Mouse (Mus musculus): ENCODE measurements at regions not wholly inside any gene's neighbourhood (a gene's known extent, or its start where the extent isn't known, plus 50 kb on each side); places are given as distances from the start of the nearest gene placed in this dataset.

DNA sequence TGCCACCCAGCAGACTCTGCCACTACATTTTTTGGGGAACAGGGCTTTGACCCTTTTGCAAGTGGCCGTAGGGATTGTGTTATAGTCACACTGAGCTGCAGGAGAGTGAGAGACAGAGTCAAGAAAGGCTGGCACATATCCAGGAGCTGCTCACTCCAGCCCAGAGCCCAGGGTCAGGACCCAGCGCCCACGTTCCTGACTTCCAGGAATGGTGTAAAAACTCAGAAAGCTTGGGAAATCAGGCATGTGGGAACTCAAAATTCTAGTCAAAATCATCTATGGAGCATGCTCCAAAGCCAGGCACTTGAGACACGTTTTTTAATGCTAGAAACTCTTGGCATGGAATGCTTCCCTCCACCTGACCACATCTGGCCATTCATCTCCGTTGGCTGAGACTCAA is 146.7 kb upstream of the Runx1 start:
- Histone ChIP-seq H3K36me3 (ENCODE audit: control insufficient read depth, insufficient read depth, low read length) (no peaks in the 10 kb centered on the region), H3K4me1 (ENCODE audit: control insufficient read depth, insufficient read depth, low read length) (no peaks in the 10 kb centered on the region), H3K9ac (ENCODE audit: low read depth, low read length) (no peak overlapping the region), H3K27ac (ENCODE audit: low read depth, low read length) (no peak overlapping the region), H3K4me2 (replicated peaks; ENCODE audit: low read depth, low read length) (no peak overlapping the region), H3K27me3 (ENCODE audit: control insufficient read depth, insufficient read depth, low read length) (no peaks in the 10 kb centered on the region; the same call in 1 of the 2 replicates), H3K4me3 (ENCODE audit: low read length) (no peak overlapping the region), H3K9me3 (ENCODE audit: control insufficient read depth, low read length) (no peaks in the 10 kb centered on the region)
- no peak for ATAC-seq (ENCODE audit: low FRiP score, low TSS enrichment)
- 82% methylated on average over 5 of the region's 5 CpGs for WGBS

DNA sequence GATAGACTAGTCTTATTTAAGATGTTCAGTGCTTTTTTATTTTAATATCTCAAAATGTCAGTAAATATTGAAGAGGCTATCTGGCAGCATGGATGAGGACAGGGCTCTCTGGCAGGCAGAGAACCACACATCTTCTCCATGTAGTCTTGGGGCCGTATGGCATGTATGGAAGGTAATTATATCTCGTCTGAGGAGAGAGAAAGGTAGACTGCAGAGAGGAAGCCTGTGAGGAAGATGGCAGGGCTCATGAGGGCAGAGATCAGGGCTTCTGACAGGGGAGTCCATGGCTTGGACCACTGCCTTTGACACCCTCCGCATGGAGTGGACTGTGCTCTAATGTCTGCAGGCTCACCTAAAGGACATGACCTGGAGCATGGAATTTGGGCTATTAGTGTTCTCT is 146.0 kb upstream of the Runx1 start:
- Histone ChIP-seq H3K9ac (ENCODE audit: low read depth, low read length) (no peak overlapping the region), H3K27ac (ENCODE audit: low read depth, low read length) (no peak overlapping the region), H3K4me2 (replicated peaks; ENCODE audit: low read depth, low read length) (no peak overlapping the region), H3K27me3 (ENCODE audit: control insufficient read depth, insufficient read depth, low read length) (no peaks in the 10 kb centered on the region; the same call in 1 of the 2 replicates), H3K36me3 (ENCODE audit: control insufficient read depth, insufficient read depth, low read length) (no peaks in the 10 kb centered on the region), H3K4me1 (ENCODE audit: control insufficient read depth, insufficient read depth, low read length) (no peaks in the 10 kb centered on the region), H3K4me3 (ENCODE audit: low read length) (no peak overlapping the region), H3K9me3 (ENCODE audit: control insufficient read depth, low read length) (no peaks in the 10 kb centered on the region)
- WGBS, result 91% methylated on average over 3 of the region's 3 CpGs
- ATAC-seq (ENCODE audit: low FRiP score, low TSS enrichment), result no peak

DNA sequence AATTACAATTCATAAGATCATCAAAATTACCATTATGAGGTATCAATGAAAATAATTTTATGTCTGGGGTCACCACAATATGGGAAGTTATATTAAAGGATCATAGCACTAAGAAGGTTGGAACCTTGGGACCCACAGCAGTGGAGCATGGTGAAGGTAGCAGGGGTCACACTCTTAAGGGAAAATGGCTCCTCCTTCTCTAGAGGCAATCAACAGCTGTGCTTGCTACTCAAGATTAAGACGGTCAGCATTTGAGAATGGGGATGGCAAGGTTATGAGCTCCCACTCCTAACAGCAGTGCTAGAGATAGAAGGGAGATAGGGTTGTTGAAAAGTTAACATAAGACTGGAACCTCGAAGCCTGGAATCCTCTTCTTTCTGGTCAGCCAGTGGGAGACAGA is 144.6 kb upstream of the Runx1 start:
- no peak overlapping the region for H3K9ac ChIP-seq (ENCODE audit: low read depth, low read length)
- H3K27me3 ChIP-seq (ENCODE audit: control insufficient read depth, insufficient read depth, low read length), result no peaks in the 10 kb centered on the region
- H3K4me2 ChIP-seq (replicated peaks; ENCODE audit: low read depth, low read length), result no peak overlapping the region
- no peak overlapping the region for H3K27ac ChIP-seq (ENCODE audit: low read depth, low read length)
- no peaks in the 10 kb centered on the region for H3K4me1 ChIP-seq (ENCODE audit: control insufficient read depth, insufficient read depth, low read length)
- no peak overlapping the region for H3K4me3 ChIP-seq (ENCODE audit: low read length)
- no peak for ATAC-seq (ENCODE audit: low FRiP score, low TSS enrichment)
- H3K9me3 ChIP-seq (ENCODE audit: control insufficient read depth, low read length), result no peaks in the 10 kb centered on the region
- no peaks in the 10 kb centered on the region for H3K36me3 ChIP-seq (ENCODE audit: control insufficient read depth, insufficient read depth, low read length)
- WGBS, result 89% methylated on average over 2 of the region's 2 CpGs

DNA sequence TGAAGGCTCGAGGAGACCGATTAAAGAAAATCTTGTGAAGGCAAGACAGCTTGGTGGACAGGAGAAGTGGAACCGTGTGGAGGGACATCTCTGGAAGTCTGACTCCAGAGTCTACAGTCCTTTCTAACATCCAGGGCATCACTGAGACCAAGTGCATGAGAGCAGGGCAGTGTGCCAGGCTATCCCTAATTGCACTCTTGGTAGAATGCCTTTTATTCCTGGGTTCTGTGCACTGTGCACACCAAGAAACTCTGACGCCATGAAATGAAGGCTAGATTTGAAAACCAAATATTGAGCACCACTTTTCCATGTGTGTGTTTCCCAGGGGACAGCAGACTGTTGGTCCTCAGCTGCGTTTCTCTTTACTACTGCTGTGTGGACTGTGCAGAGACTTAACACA is 143.1 kb upstream of the Runx1 start:
- H3K9ac ChIP-seq (ENCODE audit: low read depth, low read length), result no peak overlapping the region
- H3K36me3 ChIP-seq (ENCODE audit: control insufficient read depth, insufficient read depth, low read length), result no peaks in the 10 kb centered on the region
- no peaks in the 10 kb centered on the region for H3K4me1 ChIP-seq (ENCODE audit: control insufficient read depth, insufficient read depth, low read length)
- no peaks in the 10 kb centered on the region for H3K27me3 ChIP-seq (ENCODE audit: control insufficient read depth, insufficient read depth, low read length)
- no peak overlapping the region for H3K27ac ChIP-seq (ENCODE audit: low read depth, low read length)
- H3K9me3 ChIP-seq (ENCODE audit: control insufficient read depth, low read length), result no peaks in the 10 kb centered on the region
- WGBS, result 90% methylated on average over 5 of the region's 5 CpGs
- H3K4me2 ChIP-seq (replicated peaks; ENCODE audit: low read depth, low read length), result no peak overlapping the region
- no peak for ATAC-seq (ENCODE audit: low FRiP score, low TSS enrichment)
- H3K4me3 ChIP-seq (ENCODE audit: low read length), result no peak overlapping the region

DNA sequence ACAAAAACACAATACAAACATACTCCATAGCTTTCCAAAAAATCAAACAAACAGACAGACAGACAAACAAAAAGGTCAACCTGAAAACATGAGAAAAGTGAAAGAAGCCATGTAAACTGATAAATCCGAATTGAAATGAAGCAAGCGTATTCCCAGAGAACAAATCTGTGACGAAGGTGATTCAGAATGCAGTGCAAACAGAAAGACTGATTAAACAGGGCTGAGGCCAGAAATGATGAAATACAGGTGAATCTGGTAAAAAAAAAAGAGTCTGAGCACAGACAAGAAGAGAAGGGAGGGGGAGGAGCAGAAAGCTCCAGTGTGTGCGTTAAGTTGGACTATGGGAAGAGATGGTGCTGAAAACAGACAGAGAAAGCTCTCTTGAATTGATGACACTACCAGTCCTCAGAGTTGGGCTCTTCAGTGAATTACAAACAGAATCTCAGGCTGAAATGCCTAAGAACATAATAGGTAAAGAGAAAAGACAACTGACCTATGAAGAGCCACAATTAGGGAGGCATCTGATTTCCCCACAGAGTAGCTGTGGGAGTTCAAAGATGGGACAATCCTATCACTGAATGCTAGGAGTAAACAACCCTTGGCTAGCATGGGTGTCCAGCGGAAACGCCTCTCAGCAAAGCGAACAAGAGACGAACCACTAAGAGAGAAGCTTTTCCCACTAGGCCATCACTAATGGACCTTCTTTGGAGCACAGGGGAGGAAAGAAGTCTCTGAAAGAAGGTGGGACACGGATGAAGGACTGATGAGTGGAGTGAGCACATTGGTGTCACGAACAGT is 140.3 kb upstream of the Runx1 start:
- no peak for ATAC-seq (ENCODE audit: low FRiP score, low TSS enrichment)
- no peaks in the 10 kb centered on the region for H3K36me3 ChIP-seq (ENCODE audit: control insufficient read depth, insufficient read depth, low read length)
- H3K9me3 ChIP-seq (ENCODE audit: control insufficient read depth, low read length), result no peaks in the 10 kb centered on the region
- no peak overlapping the region for H3K27ac ChIP-seq (ENCODE audit: low read depth, low read length)
- H3K4me1 ChIP-seq (ENCODE audit: control insufficient read depth, insufficient read depth, low read length), result no peaks in the 10 kb centered on the region
- H3K27me3 ChIP-seq (ENCODE audit: control insufficient read depth, insufficient read depth, low read length), result no peaks in the 10 kb centered on the region
- no peak overlapping the region for H3K4me2 ChIP-seq (replicated peaks; ENCODE audit: low read depth, low read length)
- WGBS, result 92% methylated on average over 10 of the region's 10 CpGs
- H3K9ac ChIP-seq (ENCODE audit: low read depth, low read length), result no peak overlapping the region
- no peak overlapping the region for H3K4me3 ChIP-seq (ENCODE audit: low read length)

DNA sequence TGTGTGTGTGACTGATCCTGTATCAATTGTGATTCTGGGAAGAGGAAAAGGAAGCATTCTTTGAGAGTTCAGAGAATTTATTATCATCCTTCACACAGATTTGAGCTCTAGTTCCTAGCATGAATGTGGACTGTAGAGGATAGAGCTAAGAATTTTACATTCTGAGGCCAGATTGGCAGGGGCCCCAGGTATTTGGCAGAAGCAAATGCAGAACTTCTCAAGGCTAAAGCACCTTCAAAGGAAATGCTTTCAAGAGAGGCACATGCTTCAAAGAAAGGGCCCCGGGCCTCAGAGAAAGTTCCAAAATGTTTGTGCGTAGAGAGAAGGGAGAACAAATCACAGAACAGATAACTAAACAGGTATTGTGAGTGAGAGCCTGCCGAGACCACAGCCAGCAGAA is 139.7 kb upstream of the Runx1 start:
- Histone ChIP-seq H3K27me3 (ENCODE audit: control insufficient read depth, insufficient read depth, low read length) (no peaks in the 10 kb centered on the region), H3K4me3 (ENCODE audit: low read length) (no peak overlapping the region)

DNA sequence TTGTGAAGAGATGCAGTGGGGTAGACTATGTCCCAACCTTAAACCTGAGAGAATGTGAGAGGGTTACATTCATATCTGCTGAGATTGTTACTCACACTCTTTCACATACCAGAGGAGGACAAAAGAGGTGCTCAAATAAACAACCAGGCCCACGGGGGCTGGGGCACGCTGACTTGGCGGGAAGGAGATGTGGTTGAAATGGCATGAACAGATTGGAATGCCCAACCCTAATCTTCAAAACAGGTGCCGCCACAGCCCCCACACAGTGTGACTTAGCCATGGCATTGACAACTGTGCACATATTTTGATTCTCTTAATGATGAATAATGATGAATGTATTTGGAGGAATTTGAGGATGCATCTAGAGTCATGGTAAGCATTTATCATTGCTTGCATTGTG is 137.6 kb upstream of the Runx1 start:
- Histone ChIP-seq H3K4me1 (ENCODE audit: control insufficient read depth, insufficient read depth, low read length) (no peaks in the 10 kb centered on the region), H3K4me3 (ENCODE audit: low read length) (no peak overlapping the region), H3K9ac (ENCODE audit: low read depth, low read length) (no peak overlapping the region), H3K9me3 (ENCODE audit: control insufficient read depth, low read length) (no peaks in the 10 kb centered on the region), H3K27me3 (ENCODE audit: control insufficient read depth, insufficient read depth, low read length) (no peaks in the 10 kb centered on the region), H3K36me3 (ENCODE audit: control insufficient read depth, insufficient read depth, low read length) (no peaks in the 10 kb centered on the region), H3K4me2 (replicated peaks; ENCODE audit: low read depth, low read length) (no peak overlapping the region), H3K27ac (ENCODE audit: low read depth, low read length) (no peak overlapping the region)
- no peak for ATAC-seq (ENCODE audit: low FRiP score, low TSS enrichment)
- 88% methylated on average over 4 of the region's 4 CpGs for WGBS

More for the DNA sequence above, 139.7 kb upstream of the Runx1 start:
- H3K36me3 ChIP-seq (ENCODE audit: control insufficient read depth, insufficient read depth, low read length), result no peaks in the 10 kb centered on the region
- H3K9ac ChIP-seq (ENCODE audit: low read depth, low read length), result no peak overlapping the region
- H3K27ac ChIP-seq (ENCODE audit: low read depth, low read length), result no peak overlapping the region
- H3K4me1 ChIP-seq (ENCODE audit: control insufficient read depth, insufficient read depth, low read length), result no peaks in the 10 kb centered on the region
- WGBS, result 79% methylated on average over 3 of the region's 3 CpGs
- H3K9me3 ChIP-seq (ENCODE audit: control insufficient read depth, low read length), result no peaks in the 10 kb centered on the region
- H3K4me2 ChIP-seq (replicated peaks; ENCODE audit: low read depth, low read length), result no peak overlapping the region
- no peak for ATAC-seq (ENCODE audit: low FRiP score, low TSS enrichment)

DNA sequence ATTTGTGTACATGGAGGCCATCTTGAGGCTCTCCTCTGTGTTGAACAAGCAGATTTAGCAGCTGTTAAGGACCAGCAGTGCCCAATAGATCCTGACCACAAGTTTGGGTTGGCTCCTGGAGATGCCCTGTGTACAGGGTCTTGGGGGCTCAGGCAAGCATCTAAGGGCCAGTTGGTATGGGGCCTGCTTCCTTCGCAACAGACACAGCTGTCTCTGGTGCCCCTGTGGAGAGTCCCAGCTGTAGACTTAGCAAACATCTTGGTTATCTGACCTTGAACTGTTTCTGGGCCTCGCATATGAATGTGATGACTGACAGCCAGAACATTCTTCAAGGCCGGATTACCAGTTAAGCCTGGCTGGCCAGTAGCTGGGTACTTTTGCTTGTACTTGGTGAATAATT is 135.4 kb upstream of the Runx1 start:
- 87% methylated on average over 3 of the region's 3 CpGs for WGBS
- Histone ChIP-seq H3K9ac (ENCODE audit: low read depth, low read length) (no peak overlapping the region), H3K27ac (ENCODE audit: low read depth, low read length) (no peak overlapping the region), H3K9me3 (ENCODE audit: control insufficient read depth, low read length) (no peaks in the 10 kb centered on the region), H3K36me3 (ENCODE audit: control insufficient read depth, insufficient read depth, low read length) (no peaks in the 10 kb centered on the region), H3K27me3 (ENCODE audit: control insufficient read depth, insufficient read depth, low read length) (no peaks in the 10 kb centered on the region), H3K4me3 (ENCODE audit: low read length) (no peak overlapping the region), H3K4me1 (ENCODE audit: control insufficient read depth, insufficient read depth, low read length) (no peaks in the 10 kb centered on the region), H3K4me2 (replicated peaks; ENCODE audit: low read depth, low read length) (no peak overlapping the region)
- ATAC-seq (ENCODE audit: low FRiP score, low TSS enrichment), result no peak

DNA sequence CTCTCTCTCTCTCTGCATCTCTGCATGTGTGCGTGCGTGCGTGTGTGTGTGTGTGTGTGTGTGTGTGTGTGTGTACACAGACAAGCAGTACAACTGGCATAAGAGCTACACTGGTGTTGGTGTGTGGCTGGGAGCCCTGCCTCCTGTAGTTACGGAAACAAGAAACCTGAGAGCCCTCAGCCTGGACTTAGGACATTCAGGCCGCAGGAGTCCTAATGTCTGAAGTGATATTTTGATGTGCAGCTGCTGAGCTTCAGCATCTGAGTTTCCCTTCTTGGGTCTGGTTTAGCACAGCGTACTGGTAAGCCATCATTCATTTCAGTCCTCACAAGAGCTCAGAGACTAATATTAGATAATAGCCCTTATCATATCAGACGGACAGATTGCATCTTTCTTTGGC is 134.8 kb upstream of the Runx1 start:
- Histone ChIP-seq H3K27ac (ENCODE audit: low read depth, low read length) (no peak overlapping the region), H3K4me2 (replicated peaks; ENCODE audit: low read depth, low read length) (no peak overlapping the region), H3K9ac (ENCODE audit: low read depth, low read length) (no peak overlapping the region), H3K36me3 (ENCODE audit: control insufficient read depth, insufficient read depth, low read length) (no peaks in the 10 kb centered on the region), H3K27me3 (ENCODE audit: control insufficient read depth, insufficient read depth, low read length) (no peaks in the 10 kb centered on the region), H3K4me3 (ENCODE audit: low read length) (no peak overlapping the region), H3K4me1 (ENCODE audit: control insufficient read depth, insufficient read depth, low read length) (no peaks in the 10 kb centered on the region), H3K9me3 (ENCODE audit: control insufficient read depth, low read length) (no peaks in the 10 kb centered on the region)
- no peak for ATAC-seq (ENCODE audit: low FRiP score, low TSS enrichment)
- WGBS, result 74% methylated on average over 7 of the region's 7 CpGs
